Mouse (Mus musculus): ENCODE data around the gene Cyld. TPM values are rescaled to one million over a fixed set of nuclear protein-coding genes. Genes with fewer than 3 reads are reported as not detected.
A peak's percentile ranks its signal among the peaks of the same experiment; 100 is the strongest.
"Not testable (repeated sequence)": the region's sequence is repeated elsewhere in the genome, so short reads cannot be mapped to it uniquely, and the experiment has no call there.

The Cyld gene
- polyA plus RNA-seq (2014; fragmentation: Nextera tagmentation; extraction: Ambion mirVana): 15.7 and 16.0 TPM in 2 replicates

- peak within 1 kb of the TSS; percentile 64 for H3K4me3 ChIP-seq (ENCODE audit: low read depth, low read length)
- H3K9me3 ChIP-seq (ENCODE audit: control insufficient read depth, low read length): no peaks in the 10 kb centered on the region
- WGBS: under 1% methylated on average over 49 of the region's 80 CpGs
- no peaks in the 10 kb centered on the region for H3K27me3 ChIP-seq (ENCODE audit: control insufficient read depth, insufficient read depth, low read length)
- peak within 1 kb of the TSS; percentile 84 for H3K4me2 ChIP-seq (replicated peaks; ENCODE audit: low read depth, low read length)
- ATAC-seq (ENCODE audit: low FRiP score): peak; percentile 99
- DNase-seq (ENCODE audit: low spot score): peak; percentile 98
- no peaks in the 10 kb centered on the region for H3K4me1 ChIP-seq (replicated peaks; ENCODE audit: control insufficient read depth, insufficient read depth, low read length)
- H3K36me3 ChIP-seq (ENCODE audit: control insufficient read depth, insufficient read depth, low read length): no peaks in the 10 kb centered on the region
- H3K27ac ChIP-seq (ENCODE audit: low read depth, low read length): no peak within 1 kb of the TSS
- H3K9ac ChIP-seq (ENCODE audit: low read depth, low read length): peak within 1 kb of the TSS; percentile 65
These were observed at the start of gene Cyld for GRCm38 (mm10) chr8:88696721-88697641. TSS of gene Cyld (plus strand) at chr8:88697028.

- no peak overlapping the region for H3K4me2 ChIP-seq (replicated peaks; ENCODE audit: low read depth, low read length)
- DNase-seq (ENCODE audit: low spot score) (no peak), ATAC-seq (ENCODE audit: low FRiP score) (no peak)
- H3K27me3 ChIP-seq (ENCODE audit: control insufficient read depth, insufficient read depth, low read length): no peaks in the 10 kb centered on the region; the same call in 1 of the 2 replicates
- no peak overlapping the region for H3K27ac ChIP-seq (ENCODE audit: low read depth, low read length)
- H3K9ac ChIP-seq (ENCODE audit: low read depth, low read length): no peak overlapping the region
- no peaks in the 10 kb centered on the region for H3K9me3 ChIP-seq (ENCODE audit: control insufficient read depth, low read length)
- H3K4me1 ChIP-seq (replicated peaks; ENCODE audit: control insufficient read depth, insufficient read depth, low read length): no peaks in the 10 kb centered on the region; the same call in 1 of the 2 replicates
- no peaks in the 10 kb centered on the region for H3K36me3 ChIP-seq (ENCODE audit: control insufficient read depth, insufficient read depth, low read length)
- no peak overlapping the region for H3K4me3 ChIP-seq (ENCODE audit: low read depth, low read length)
These were observed 48.5 kb upstream of the Cyld start for GRCm38 (mm10) chr8:88648322-88648721.

GRCm38 (mm10) chr8:88650016-88650708, 46.7 kb upstream of the Cyld start:
- ATAC-seq (ENCODE audit: low FRiP score) (no peak), DNase-seq (ENCODE audit: low spot score) (no peak)
- H3K27ac ChIP-seq (ENCODE audit: low read depth, low read length): no peak overlapping the region
- H3K9ac ChIP-seq (ENCODE audit: low read depth, low read length): no peak overlapping the region
- H3K27me3 ChIP-seq (ENCODE audit: control insufficient read depth, insufficient read depth, low read length): no peaks in the 10 kb centered on the region; the same call in 1 of the 2 replicates
- WGBS: 84% methylated on average over 6 of the region's 6 CpGs
- no peaks in the 10 kb centered on the region for H3K9me3 ChIP-seq (ENCODE audit: control insufficient read depth, low read length)
- no peak overlapping the region for H3K4me2 ChIP-seq (replicated peaks; ENCODE audit: low read depth, low read length)
- H3K4me1 ChIP-seq (replicated peaks; ENCODE audit: control insufficient read depth, insufficient read depth, low read length): no peaks in the 10 kb centered on the region; the same call in 1 of the 2 replicates
- no peaks in the 10 kb centered on the region for H3K36me3 ChIP-seq (ENCODE audit: control insufficient read depth, insufficient read depth, low read length)
- no peak overlapping the region for H3K4me3 ChIP-seq (ENCODE audit: low read depth, low read length)

- not testable (repeated sequence) for H3K4me3 ChIP-seq (ENCODE audit: low read depth, low read length); H3K4me2 ChIP-seq (replicated peaks; ENCODE audit: low read depth, low read length); H3K9ac ChIP-seq (ENCODE audit: low read depth, low read length); DNase-seq (ENCODE audit: low spot score); H3K36me3 ChIP-seq (ENCODE audit: control insufficient read depth, insufficient read depth, low read length); H3K4me1 ChIP-seq (replicated peaks; ENCODE audit: control insufficient read depth, insufficient read depth, low read length); H3K27me3 ChIP-seq (ENCODE audit: control insufficient read depth, insufficient read depth, low read length); H3K9me3 ChIP-seq (ENCODE audit: control insufficient read depth, low read length); ATAC-seq (ENCODE audit: low FRiP score); H3K27ac ChIP-seq (ENCODE audit: low read depth, low read length)
- 79% methylated on average over 4 of the region's 4 CpGs for WGBS
These were observed 45.7 kb upstream of the Cyld start for GRCm38 (mm10) chr8:88651122-88651521.

GRCm38 (mm10) chr8:88655334-88655733, 41.5 kb upstream of the Cyld start:
- ATAC-seq (ENCODE audit: low FRiP score): no peak
- Histone ChIP-seq H3K4me1 (replicated peaks; ENCODE audit: control insufficient read depth, insufficient read depth, low read length) (no peaks in the 10 kb centered on the region), H3K36me3 (ENCODE audit: control insufficient read depth, insufficient read depth, low read length) (no peaks in the 10 kb centered on the region), H3K9me3 (ENCODE audit: control insufficient read depth, low read length) (no peaks in the 10 kb centered on the region), H3K9ac (ENCODE audit: low read depth, low read length) (no peak overlapping the region), H3K27me3 (ENCODE audit: control insufficient read depth, insufficient read depth, low read length) (no peaks in the 10 kb centered on the region), H3K4me3 (ENCODE audit: low read depth, low read length) (no peak overlapping the region), H3K27ac (ENCODE audit: low read depth, low read length) (no peak overlapping the region), H3K4me2 (replicated peaks; ENCODE audit: low read depth, low read length) (no peak overlapping the region)
- no peak for DNase-seq (ENCODE audit: low spot score)

GRCm38 (mm10) chr8:88659873-88660272, 37.0 kb upstream of the Cyld start:
- ATAC-seq (ENCODE audit: low FRiP score) (no peak), DNase-seq (ENCODE audit: low spot score) (no peak)
- H3K4me1 ChIP-seq (replicated peaks; ENCODE audit: control insufficient read depth, insufficient read depth, low read length): no peaks in the 10 kb centered on the region
- no peak overlapping the region for H3K4me2 ChIP-seq (replicated peaks; ENCODE audit: low read depth, low read length)
- no peak overlapping the region for H3K9ac ChIP-seq (ENCODE audit: low read depth, low read length)
- H3K4me3 ChIP-seq (ENCODE audit: low read depth, low read length): no peak overlapping the region
- no peaks in the 10 kb centered on the region for H3K9me3 ChIP-seq (ENCODE audit: control insufficient read depth, low read length)
- whole genome bisulfite sequencing: 91% methylated on average over 3 of the region's 3 CpGs
- no peaks in the 10 kb centered on the region for H3K27me3 ChIP-seq (ENCODE audit: control insufficient read depth, insufficient read depth, low read length)
- H3K27ac ChIP-seq (ENCODE audit: low read depth, low read length): no peak overlapping the region
- H3K36me3 ChIP-seq (ENCODE audit: control insufficient read depth, insufficient read depth, low read length): no peaks in the 10 kb centered on the region

- ATAC-seq (ENCODE audit: low FRiP score): no peak
- H3K4me1 ChIP-seq (replicated peaks; ENCODE audit: control insufficient read depth, insufficient read depth, low read length): no peaks in the 10 kb centered on the region
- H3K4me2 ChIP-seq (replicated peaks; ENCODE audit: low read depth, low read length): no peak overlapping the region
- no peak overlapping the region for H3K4me3 ChIP-seq (ENCODE audit: low read depth, low read length)
- 79% methylated on average over 6 of the region's 6 CpGs for WGBS
- no peaks in the 10 kb centered on the region for H3K9me3 ChIP-seq (ENCODE audit: control insufficient read depth, low read length)
- H3K9ac ChIP-seq (ENCODE audit: low read depth, low read length): no peak overlapping the region
- no peak for DNase-seq (ENCODE audit: low spot score)
- H3K27me3 ChIP-seq (ENCODE audit: control insufficient read depth, insufficient read depth, low read length): no peaks in the 10 kb centered on the region
- H3K36me3 ChIP-seq (ENCODE audit: control insufficient read depth, insufficient read depth, low read length): no peaks in the 10 kb centered on the region
- H3K27ac ChIP-seq (ENCODE audit: low read depth, low read length): no peak overlapping the region
These were observed 34.4 kb upstream of the Cyld start for GRCm38 (mm10) chr8:88662401-88662821.

GRCm38 (mm10) chr8:88664121-88664520, 32.7 kb upstream of the Cyld start:
- ATAC-seq (ENCODE audit: low FRiP score) (no peak), DNase-seq (ENCODE audit: low spot score) (no peak)
- Histone ChIP-seq H3K9ac (ENCODE audit: low read depth, low read length) (no peak overlapping the region), H3K4me1 (replicated peaks; ENCODE audit: control insufficient read depth, insufficient read depth, low read length) (0 out of 2 replicates have a peak, but pooled peaks cover 3% of the 10 kb centered on the region), H3K36me3 (ENCODE audit: control insufficient read depth, insufficient read depth, low read length) (no peaks in the 10 kb centered on the region), H3K27ac (ENCODE audit: low read depth, low read length) (no peak overlapping the region), H3K27me3 (ENCODE audit: control insufficient read depth, insufficient read depth, low read length) (no peaks in the 10 kb centered on the region), H3K9me3 (ENCODE audit: control insufficient read depth, low read length) (no peaks in the 10 kb centered on the region), H3K4me2 (replicated peaks; ENCODE audit: low read depth, low read length) (no peak overlapping the region), H3K4me3 (ENCODE audit: low read depth, low read length) (no peak overlapping the region)
- 73% methylated on average over 16 of the region's 16 CpGs for WGBS

Data from hindbrain, embryonic 11.5 days (tissue).